Mouse (Mus musculus) skeletal muscle tissue, adult 2 months (tissue): ENCODE results near the gene Ubap1.
A peak's percentile ranks its signal among the peaks of the same experiment; 100 is the strongest.

Source experiments
- DNase-seq: peaks from one replicate; pipeline ENCODE4 v3.0.0-alpha.2; 2012; ENCODE audit warnings: low read depth, low spot score

Gene Ubap1

GRCm38 (mm10) chr4:41348584-41349198 lies at the start of gene Ubap1:
TSS of gene Ubap1 (plus strand) at chr4:41348996.
- peak; percentile 97 for DNase-seq

DNA sequence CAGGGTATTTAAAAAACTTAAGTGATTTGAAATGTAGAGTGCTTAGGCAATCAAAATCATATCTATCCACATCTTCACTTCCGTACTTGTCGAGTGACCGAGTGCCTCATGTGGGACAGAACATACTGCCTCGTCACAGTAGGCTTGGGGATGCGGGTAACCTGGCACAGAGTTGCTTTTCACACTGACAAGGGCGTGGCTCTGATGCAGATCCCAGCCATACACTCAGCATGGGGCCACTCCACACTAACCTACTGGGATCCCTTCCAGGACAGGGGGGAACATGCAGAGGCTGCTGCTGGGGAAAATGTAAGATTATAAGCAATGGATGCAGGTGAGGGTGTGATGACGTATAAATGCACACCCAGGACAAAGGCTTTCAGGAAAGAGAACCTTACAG lies 45.1 kb upstream of the Ubap1 start:
- no peak for DNase-seq

DNA sequence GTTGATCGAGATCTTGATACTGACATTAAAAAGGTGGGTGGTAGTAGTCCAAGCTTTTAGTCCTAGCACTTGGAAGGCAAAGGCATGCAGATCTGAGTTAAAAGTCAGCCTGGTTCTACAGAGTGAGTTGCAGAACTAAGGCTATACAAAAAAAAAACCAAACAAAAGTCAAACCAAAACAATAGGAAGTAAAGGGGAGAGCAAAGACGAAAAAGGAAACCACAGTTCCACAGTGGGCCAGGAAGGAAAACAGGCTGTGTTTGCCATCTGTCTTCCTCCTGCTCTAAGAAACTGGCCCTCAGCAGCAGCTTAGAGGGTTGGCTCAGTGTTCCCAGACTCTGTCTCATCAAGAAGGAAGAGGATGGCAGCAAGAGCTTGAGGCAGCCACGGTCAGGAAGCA lies 44.5 kb upstream of the Ubap1 start:
- no peak for DNase-seq

DNA sequence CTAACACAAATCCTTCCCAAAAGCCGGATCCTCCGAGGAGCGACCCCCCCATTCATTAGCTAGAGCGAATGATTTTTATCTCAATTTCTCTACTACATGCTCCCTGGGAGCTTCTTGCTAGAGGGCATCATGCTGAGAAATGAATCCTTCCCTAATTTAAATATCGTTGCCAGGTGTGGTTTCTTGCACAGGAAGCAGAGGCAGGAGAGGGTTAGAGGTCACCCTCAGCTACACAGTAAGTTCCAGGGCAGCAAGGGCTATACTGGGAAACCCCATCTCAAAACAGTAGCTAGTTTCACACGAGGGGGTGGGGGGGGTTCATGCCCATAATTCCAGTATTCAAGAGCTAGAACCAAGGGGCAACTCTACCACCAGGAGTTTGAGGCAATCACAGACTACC lies 41.4 kb upstream of the Ubap1 start:
- no peak for DNase-seq

GRCm38 (mm10) chr4:41310567-41311563 lies 37.9 kb upstream of the Ubap1 start:
- DNase-seq = no peak

- no peak for DNase-seq
These were observed 35.1 kb upstream of the Ubap1 start for GRCm38 (mm10) chr4:41313722-41314121.

- peak; percentile 96 for DNase-seq
These were observed 34.4 kb upstream of the Ubap1 start, which contains the start of gene Dcaf12 for GRCm38 (mm10) chr4:41314141-41315129. TSS of gene Dcaf12 (minus strand) at chr4:41314889.

GRCm38 (mm10) chr4:41315173-41315572 lies 33.6 kb upstream of the Ubap1 start:
- DNase-seq = no peak

DNA sequence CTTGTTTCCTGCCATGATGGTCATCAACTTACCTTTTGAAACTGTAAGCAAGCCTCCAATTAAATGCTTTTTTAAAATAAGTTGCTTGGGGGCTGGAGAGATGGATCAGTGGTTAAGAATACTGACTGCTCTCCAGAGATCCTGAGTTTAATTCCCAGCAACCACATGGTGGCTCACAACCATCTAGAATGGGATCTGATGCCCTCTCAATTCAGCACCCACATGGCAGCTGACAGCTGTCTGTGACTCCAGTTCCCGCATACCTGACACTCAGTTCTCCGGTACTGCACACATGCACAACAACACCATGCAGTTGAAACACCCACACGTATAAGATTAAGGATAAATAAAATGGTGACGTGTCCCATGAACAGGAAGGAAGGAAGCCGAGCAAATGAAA lies 30.5 kb upstream of the Ubap1 start:
- no peak for DNase-seq

DNA sequence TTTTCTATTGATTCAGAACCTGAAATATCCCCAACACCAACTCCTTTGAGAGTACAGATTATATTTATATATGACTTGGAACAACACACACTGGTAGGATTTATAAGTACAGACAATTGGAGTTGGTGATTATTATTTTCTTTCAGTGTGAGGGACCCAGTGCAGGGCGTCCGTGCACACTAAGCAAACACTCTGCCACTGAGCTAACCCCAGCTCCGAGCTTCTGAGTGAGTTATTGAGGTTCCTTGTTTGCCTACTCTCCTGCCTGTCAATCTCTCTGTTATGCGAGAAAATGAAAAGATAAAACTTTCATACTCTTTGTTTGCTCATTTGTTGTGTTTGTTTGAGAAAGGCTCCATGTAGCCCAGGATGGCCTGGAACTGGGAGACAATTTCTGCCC lies 27.8 kb upstream of the Ubap1 start:
- no peak for DNase-seq

DNA sequence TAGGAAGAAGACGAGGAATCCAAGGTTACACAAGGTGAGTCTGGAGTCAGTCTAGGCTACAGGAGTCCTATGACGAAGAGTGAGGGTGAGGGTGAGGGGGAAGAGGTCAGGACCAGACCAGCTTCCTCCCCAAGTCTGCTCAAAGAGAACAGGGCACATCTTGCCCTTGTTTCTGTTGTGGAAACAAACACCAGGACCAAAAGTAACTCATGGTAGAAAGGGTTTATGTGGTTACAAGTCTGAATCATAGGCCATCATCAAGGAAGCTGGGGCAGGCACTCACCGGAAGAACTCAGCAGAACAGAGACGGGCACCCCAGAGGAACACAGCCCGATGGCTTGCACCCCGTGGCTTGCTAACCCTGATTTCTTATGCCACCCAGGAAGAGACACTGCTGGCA lies 21.9 kb upstream of the Ubap1 start:
- DNase-seq = no peak

GRCm38 (mm10) chr4:41329481-41329880 lies 19.3 kb upstream of the Ubap1 start:
- no peak for DNase-seq

DNA sequence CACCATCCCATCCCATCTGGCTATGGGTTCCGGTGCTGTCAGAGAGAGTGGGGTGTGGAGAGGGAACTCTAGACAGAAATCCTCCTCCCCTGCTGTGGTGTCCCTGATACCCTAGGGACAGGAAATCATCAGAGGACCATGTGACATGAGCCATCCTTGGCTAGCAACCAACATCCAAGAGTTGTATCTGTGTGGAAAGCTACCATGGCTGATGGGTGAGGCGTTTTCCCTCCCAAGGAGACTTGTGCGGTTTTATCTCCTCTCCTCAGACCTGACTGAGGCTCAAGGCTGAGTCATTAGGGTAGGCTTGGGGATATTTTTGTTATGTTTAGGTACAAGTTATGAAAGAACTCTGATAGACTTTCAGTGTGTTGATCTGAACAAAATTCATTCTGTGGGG lies 17.7 kb upstream of the Ubap1 start:
- DNase-seq = peak; percentile 43

GRCm38 (mm10) chr4:41331698-41332421 lies 16.9 kb upstream of the Ubap1 start:
- no peak for DNase-seq

DNA sequence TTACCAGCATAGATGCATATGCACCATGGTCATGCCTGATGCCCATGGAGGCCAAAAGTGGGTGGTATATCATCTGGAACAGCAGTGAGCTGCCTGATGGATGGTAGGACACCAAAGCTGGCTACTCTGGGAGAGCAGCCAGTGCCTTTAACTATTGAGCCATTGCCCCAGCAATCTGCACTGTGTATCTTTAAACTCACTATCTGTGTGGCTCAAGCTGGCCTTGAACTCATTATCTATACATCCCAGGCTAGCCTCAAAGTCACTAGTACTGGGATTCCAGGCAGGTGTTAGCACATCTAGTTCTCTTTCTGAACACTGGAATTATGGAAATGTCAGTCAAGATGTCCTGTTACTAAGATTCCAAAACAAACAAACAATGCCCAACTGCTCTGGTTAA lies 12.2 kb upstream of the Ubap1 start:
- no peak for DNase-seq

- DNase-seq = no peak
These were observed 7.8 kb upstream of the Ubap1 start for GRCm38 (mm10) chr4:41340912-41341550.

DNA sequence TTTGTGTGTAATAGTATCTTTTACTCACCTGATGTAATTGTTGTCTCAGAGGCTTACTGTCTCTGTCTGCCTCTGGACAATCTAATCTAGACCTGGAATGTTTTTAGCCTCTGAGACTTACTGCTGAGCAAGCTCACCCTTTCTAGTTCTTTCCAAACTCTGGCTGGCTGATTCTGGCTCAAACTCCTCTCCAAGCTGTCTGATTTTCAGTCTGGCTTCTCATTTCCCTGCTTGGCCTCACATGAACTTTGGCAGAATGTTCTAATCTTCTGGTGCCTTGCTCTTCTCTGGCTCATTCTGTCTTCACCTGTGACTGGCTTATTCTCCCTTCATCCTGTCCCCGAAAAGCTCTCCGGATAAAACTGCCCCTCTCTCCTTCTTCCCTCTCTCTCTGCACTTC lies 2.8 kb upstream of the Ubap1 start:
- DNase-seq = peak; percentile 44

DNA sequence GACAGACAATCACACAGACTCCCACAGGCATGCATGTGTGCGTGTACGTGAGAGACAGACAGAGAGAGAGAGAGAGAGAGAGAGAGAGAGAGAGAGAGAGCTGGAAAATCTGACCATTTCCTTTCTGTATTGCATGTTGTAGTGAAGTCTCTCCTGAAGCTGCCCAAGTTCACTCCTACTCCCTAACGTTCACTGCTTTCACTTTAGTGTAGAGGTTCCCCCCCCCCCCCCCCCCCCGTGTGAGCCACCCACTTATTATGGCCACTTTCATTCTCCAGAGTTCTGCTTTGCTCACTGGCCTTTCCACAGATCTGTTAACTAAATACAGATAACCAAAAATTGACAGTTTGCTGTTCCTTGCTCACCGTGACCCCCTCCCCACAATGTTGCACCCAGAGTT lies 957 bp upstream of the Ubap1 start:
- DNase-seq = no peak

GRCm38 (mm10) chr4:41349199-41349591 lies 399 bp downstream of the Ubap1 start:
- DNase-seq = no peak

GRCm38 (mm10) chr4:41352758-41353157 lies 4.0 kb downstream of the Ubap1 start:
- DNase-seq = no peak

- DNase-seq = no peak
These were observed 4.5 kb downstream of the Ubap1 start for GRCm38 (mm10) chr4:41353265-41353664.
